Mouse (Mus musculus) spleen, adult 12 weeks (tissue): ENCODE results near the gene Arhgef11.

ENCODE experiments used
- DNase-seq: peaks from one replicate; pipeline ENCODE4 v3.0.0; 2022; ENCODE audit warnings: low spot score

The Arhgef11 gene

GRCm38 (mm10) chr3:87763202-87763601 is 145.8 kb downstream of the Arhgef11 start:
- DNase-seq = no peak

- no peak for DNase-seq
These were observed 146.4 kb downstream of the Arhgef11 start for GRCm38 (mm10) chr3:87763683-87764289.

GRCm38 (mm10) chr3:87764506-87764905 is 147.1 kb downstream of the Arhgef11 start:
- DNase-seq = no peak

GRCm38 (mm10) chr3:87765091-87765490 is 147.7 kb downstream of the Arhgef11 start:
- peak; percentile 33 for DNase-seq

- no peak for DNase-seq
These were observed 148.4 kb downstream of the Arhgef11 start for GRCm38 (mm10) chr3:87765631-87766283.

- DNase-seq = no peak
These were observed 148.9 kb downstream of the Arhgef11 start for GRCm38 (mm10) chr3:87766284-87766667.

- no peak for DNase-seq
These were observed 150.4 kb downstream of the Arhgef11 start for GRCm38 (mm10) chr3:87767764-87768163.

- no peak for DNase-seq
These were observed 151.1 kb downstream of the Arhgef11 start for GRCm38 (mm10) chr3:87768431-87768830.

- peak; percentile 58 for DNase-seq
These were observed 151.5 kb downstream of the Arhgef11 start for GRCm38 (mm10) chr3:87768844-87769243.

GRCm38 (mm10) chr3:87769506-87769905 is 152.1 kb downstream of the Arhgef11 start:
- no peak for DNase-seq

GRCm38 (mm10) chr3:87770280-87770679 is 152.9 kb downstream of the Arhgef11 start:
- DNase-seq = peak; percentile 22

GRCm38 (mm10) chr3:87771088-87771487 is 153.7 kb downstream of the Arhgef11 start:
- no peak for DNase-seq

GRCm38 (mm10) chr3:87778283-87778682 is 160.9 kb downstream of the Arhgef11 start:
- DNase-seq = no peak

- DNase-seq = no peak
These were observed 161.7 kb downstream of the Arhgef11 start for GRCm38 (mm10) chr3:87779086-87779485.

GRCm38 (mm10) chr3:87783282-87784023 is 166.1 kb downstream of the Arhgef11 start:
- DNase-seq = no peak

- no peak for DNase-seq
These were observed 167.8 kb downstream of the Arhgef11 start for GRCm38 (mm10) chr3:87785156-87785555.

- DNase-seq = no peak
These were observed 168.4 kb downstream of the Arhgef11 start for GRCm38 (mm10) chr3:87785626-87786214.
